Mouse (Mus musculus): Measurements from ENCODE around the gene Ssu72.

Gene Ssu72

DNA sequence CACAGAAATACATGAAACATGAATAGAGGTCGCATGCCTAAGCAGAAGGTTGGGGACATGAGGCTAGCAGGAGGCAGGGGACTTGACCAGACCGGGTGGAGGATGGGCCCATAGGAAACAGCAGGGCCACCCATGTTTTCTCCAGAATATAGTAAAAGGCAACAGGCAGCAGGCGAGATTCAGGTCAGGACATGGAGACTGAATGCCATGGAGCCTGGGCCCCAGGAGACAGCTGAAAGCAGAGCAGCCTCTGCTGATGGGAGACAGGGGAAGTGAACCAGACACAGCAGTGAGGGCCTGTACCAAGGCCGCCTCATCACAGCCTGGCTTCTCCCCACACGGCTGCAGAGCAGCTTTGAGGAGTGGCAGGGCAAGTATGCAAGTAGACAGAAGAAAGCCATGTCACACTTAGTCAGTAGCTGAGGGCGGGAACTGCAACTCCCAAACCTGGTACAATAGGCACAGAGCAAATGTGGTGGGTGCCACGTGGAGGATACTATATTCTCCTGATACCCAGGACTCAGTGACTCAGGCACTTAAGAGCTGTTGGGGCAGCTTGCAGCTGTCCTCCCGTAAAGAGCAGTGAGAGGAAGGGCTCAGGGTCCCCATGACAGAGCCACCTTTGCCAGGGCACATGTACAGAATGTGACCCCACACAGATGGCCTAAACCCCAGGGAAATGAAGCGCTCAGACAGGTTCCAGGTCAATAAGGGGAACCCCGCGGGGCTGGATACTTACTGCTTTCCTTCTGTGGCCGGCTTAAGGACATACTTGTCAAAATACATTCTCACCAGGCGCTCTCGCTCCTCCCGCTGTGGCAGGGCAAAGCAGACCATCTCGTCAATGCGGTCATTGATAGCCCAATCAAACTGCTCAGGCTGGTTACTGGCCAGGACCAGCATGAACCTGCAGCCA lies 42.2 kb downstream of the Ssu72 start:
- no peak for DNase-seq (ENCODE audit: low spot score in 2 of 2)

DNA sequence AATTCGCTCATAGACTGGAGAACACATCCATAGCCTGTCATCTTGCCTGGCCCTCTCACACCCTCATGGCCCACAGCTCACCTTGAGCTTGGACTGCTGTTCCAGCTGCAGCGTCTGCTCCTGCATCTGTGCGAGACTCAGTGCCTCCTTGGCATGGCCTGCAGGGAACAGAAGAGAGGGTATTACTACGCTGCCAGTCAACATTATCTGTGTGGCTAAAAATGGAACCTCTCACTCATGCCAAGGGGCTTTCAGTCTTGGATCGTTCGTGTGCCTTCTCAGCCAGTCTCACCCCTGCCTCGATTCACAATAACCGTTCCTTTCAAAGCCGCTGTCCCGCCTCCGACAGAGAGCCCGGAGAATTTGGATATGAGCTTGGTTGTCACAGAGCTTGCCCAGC lies 52.4 kb downstream of the Ssu72 start:
- DNase-seq (ENCODE audit: low spot score in 2 of 2): no peak

DNA sequence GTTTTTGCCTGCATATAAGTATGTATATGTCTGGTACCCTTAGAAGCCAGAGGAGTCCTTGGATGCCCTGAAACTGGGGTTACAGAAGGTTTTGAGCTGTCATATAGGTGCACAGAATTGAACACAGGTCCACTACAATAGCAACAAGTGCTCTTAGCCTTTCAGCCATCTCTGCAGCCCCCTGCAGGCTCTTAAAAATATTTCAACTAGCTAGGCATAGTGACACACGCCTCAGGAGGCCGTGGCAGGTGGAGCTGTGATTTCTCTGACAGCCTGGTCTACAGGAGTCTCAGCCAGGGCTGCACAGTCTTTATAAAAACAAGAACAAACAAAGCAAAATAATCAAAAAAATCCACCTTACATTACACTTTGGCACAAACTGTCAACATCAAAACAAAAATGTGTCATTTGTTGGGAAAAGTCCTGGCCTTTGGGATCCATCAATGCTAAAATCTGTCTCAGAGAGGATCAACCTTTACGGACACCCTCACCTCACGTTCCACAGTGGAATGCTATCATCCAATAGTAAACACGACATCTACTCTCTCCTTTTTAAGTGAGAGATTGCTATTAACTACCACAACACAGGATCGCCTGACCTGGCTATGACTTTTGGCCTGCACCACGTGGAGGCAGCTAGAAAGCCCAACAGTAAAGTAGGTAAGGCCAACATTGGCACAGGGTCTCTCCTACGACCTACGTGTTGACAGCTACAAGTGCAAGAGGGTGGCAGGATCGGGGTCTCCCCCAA lies 55.4 kb downstream of the Ssu72 start:
- DNase-seq (ENCODE audit: low spot score in 2 of 2): no peak

DNA sequence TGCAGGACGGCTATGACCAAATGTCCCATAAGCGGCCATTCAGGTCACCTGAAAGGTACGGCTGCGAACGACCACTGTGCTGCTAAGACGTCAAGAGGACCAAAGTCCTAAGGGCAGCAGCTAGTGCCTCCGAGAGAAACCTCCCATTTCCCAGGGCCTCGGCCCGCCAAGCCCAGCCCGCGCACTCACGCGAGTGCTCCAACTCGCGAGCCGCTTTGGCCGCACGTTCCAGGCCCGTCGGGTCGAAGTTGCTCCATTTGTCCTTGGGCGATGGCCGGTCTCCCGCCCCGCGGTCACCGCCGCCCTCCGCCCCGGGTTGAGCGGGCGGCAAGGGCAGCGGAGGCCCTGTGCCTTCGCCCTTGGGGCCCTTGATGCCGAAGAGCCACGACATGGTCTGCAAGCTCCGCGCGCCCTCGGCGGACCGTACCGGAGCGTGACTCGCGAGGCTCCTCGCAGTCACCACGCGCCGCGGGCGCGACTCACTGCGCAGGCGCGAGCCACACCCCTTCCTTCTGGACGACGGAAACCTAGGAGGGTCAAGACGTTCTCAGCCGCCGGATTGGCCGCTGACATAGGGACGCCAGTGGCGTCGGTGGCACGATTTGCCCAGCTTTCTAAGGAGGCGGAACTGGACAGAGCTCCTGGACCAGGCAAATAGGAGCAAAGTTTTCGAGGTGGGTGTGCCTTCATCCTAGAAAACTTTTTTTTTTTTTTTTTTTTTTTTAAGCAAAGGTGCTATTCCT lies 56.2 kb downstream of the Ssu72 start, which contains the start of gene Atad3a:
Gene Atad3a (minus strand): TSS at position 481 of the 743 bp plus-strand sequence.
- DNase-seq (ENCODE audit: low spot score in 2 of 2): peak; percentile 98 to 99

DNA sequence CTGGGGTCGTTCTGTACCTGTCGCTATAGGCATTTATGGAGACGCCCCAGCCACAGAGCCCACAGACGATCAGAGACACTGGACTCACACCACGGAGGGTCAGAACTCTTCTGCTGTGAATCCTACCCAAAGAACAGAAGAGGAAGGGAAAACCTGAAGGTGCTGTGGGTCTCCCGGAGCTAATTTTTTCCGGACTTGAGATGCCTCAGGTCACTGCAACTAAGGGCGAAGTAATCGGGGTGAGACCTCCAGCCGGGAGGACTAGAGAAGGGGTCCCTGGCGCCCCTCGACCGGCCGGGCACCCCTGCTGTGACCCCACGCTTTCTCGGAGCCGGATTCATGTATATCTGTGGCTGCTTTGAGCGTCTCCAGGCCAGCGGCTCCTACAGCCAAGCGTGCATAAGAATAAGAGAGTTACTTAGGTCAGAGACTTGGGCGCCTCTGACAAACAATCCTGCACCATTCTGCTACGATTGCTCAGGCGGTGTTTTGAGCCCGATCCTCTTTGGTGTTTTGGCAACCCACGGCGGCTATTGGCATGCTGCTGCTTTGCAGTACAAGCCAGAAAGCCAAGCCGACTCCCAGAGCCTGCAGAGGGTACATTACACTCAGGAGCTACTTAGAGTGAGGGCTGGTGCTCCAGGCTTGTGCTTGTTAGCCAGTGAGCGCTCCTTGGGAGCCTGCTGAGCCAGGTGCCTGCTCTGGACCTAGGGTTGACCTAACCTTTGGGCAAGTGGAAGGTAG lies 56.9 kb downstream of the Ssu72 start:
- no peak for DNase-seq (ENCODE audit: low spot score in 2 of 2)

DNA sequence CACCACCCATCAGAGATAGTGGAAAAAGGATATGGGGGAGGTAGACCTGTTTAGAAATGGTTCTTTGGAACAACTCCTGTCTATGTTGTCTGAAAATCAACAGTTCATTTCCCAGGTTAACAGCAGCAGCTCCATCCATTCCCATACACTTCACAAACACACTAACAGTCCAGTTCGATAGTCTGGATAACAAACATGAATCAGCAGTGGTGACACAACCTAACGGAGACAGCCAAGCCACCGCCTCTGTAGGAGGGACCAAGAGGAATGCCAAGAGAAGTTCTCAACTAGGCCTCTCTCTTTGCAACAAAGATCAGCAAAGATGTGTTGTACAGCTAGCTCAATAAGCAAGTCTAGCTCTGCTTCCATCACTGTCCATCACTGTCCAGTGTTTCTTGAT lies 57.8 kb downstream of the Ssu72 start:
- no peak for DNase-seq (ENCODE audit: low spot score in 2 of 2)

DNA sequence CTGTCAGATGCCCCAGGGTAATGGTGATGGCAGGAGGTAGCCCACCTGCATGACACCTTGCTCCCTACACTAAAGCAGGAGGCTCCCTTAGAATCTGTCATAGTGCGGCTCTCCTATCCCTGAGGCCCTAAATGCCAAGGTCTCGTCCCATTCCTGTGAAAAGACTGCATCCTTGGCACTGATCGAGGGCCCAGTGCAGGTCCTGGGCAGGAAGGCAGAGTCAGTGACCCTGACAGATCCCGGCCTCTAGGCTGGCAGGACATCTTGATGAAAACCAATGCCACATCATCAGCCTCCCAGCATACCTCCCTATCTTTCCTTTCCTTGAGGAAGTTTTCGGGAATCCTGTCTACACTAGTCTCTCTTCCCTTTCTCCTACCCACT lies 64.9 kb downstream of the Ssu72 start:
- DNase-seq (ENCODE audit: low spot score in 2 of 2): no peak

DNA sequence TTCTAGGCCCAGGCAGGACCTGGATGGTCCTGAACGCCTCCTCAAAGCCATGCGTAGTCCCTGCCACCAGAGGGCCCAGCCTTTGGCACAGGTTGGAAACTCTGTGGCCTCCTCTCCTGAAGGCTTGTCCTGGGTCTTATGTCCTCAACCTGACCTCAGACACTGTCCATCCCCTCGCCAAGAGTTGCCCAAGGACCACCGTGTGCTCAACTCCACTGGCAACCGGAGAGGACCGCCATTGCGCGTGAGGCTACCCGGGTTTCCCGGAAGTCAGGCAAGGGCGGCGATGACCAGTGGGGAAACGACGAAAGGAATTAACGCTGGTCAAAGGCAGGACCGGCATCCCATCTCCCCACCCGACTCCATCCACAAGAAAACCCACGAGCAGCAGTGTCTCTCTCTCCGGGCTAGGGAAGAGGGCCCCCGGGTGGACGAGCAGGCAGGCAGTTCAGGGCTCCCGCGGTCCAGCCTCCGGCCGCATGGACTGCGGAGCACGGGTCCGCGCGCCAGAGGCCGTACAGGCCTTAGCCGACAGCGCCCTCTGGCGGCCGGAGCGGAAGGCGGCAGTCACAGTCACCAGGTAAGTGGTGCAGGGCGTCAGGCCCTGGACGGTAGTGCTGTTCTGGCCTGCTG lies 65.4 kb downstream of the Ssu72 start:
- peak; percentile 89 to 92 for DNase-seq (ENCODE audit: low spot score in 2 of 2)

DNA sequence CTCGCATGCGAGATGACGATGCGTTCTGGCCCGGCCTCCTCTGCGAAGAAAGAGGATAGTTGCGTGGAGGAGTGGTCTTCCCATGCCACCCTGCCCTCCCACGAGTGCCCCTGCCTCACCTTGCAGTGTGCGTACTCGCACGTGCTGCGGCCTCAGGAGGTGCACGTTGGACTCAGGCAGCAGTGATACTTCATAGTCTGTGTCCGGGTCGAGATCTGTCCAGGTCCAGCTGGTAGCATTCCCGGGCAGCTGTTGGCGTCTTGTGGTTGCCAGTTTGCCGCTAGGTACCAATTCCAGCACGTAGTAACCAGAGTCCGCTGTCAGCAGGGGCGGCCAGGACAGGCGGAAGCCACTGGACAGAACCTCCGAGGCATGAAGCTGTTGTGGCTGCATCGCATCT lies 66.0 kb downstream of the Ssu72 start:
- DNase-seq (ENCODE audit: low spot score in 2 of 2): no peak

DNA sequence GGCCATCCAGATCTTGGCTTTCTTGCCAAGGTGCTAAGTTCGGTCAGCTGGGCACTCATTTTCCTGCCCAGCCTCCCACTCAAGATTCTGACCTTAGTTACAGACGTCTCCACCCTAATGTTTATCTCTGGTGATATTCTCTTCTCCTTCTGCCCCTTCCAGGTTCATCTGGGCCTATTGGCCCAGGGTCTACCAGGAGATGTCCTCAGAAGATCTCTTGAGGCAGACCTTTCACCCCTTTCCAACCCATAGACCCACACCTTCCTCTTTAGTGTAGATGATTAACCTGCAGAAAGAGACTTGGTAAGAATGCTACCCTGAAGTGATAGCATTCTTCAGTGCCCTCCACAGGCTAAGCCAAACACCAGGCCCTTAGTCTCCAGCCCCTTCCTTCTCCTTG lies 67.1 kb downstream of the Ssu72 start:
- DNase-seq (ENCODE audit: low spot score in 2 of 2): no peak

DNA sequence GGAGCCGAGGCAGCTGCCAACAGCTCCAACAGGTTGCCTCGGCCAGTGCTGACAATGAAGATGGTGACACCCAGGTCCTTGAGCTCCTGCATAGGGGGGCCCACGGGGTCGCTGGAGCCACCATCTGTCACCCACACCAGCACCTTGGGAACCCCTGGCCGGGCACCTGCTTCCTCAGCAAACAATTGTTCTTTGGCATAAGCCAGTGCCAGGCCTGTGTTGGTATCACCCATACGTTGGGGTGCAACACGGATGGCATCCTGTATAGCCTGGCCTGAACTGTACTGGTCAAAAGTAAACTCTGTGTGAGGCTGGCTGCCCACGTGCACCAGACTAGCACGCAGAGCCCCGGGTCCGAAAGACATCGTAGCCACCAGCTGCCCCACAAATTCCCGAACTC lies 68.2 kb downstream of the Ssu72 start:
- DNase-seq (ENCODE audit: low spot score in 2 of 2): peak in 1 of 2 experiments; percentile 41

DNA sequence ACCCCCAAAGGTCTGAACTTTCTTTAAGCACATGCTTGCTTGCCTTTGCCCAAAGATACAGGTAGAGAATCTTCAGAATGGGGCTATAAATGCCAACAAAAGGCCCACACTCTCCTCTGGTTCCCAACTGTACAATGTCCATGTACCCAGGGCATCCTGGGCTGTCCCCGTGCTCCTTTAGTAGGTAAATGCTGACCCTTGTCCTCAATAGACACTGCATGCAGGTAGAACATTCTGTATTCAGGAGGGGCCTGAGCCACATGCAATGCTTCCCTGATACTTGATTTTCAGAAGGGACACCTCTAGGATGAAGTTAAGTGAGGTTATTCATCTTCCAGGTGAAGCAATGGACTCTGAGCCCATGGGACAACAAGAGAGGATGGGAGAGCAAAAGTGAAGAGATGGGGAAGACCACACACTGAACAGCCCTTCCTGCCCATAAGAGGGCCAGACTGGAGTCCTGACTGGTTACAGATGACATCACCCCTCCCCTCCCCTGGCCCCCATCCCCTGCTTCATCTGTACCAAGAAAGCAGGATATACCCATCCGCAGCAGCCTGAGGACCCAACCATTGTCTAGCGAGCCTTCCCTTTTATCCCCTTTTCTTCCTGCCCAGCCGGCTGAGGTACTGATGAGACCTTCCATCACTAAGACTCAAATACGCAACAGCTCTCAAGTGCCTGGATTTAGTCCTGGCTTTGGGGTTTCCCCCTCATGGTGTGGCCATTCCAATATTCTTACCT lies 68.9 kb downstream of the Ssu72 start:
- peak in 1 of 2 experiments; percentile 21 for DNase-seq (ENCODE audit: low spot score in 2 of 2)

DNA sequence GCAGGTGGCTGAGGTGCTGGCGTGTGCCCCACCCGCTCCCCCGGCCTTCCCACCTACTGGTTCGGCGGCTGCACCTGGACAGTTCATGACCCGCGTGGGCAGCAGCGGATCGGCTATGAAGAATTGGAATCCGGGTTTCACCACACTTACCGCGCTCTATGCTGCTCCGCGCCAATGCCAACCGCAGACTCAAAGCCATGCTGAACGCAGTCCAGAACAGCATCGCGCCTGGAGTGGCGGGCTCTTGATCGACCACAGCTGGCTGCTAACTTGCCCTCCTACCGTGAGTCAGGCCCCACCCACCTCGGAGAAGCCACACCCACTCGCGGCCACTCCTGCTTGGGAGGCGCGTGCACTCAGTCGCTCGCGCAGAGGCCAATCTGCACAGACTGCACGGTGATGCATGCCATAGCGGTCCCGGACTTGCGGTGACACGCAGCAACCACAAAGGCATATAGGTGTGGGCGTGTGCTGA lies 69.7 kb downstream of the Ssu72 start, which contains the start of gene Vwa1:
Gene Vwa1 (minus strand): TSS at position 419 of the 475 bp plus-strand sequence.
- DNase-seq (ENCODE audit: low spot score in 2 of 2): peak; percentile 90 to 92

DNA sequence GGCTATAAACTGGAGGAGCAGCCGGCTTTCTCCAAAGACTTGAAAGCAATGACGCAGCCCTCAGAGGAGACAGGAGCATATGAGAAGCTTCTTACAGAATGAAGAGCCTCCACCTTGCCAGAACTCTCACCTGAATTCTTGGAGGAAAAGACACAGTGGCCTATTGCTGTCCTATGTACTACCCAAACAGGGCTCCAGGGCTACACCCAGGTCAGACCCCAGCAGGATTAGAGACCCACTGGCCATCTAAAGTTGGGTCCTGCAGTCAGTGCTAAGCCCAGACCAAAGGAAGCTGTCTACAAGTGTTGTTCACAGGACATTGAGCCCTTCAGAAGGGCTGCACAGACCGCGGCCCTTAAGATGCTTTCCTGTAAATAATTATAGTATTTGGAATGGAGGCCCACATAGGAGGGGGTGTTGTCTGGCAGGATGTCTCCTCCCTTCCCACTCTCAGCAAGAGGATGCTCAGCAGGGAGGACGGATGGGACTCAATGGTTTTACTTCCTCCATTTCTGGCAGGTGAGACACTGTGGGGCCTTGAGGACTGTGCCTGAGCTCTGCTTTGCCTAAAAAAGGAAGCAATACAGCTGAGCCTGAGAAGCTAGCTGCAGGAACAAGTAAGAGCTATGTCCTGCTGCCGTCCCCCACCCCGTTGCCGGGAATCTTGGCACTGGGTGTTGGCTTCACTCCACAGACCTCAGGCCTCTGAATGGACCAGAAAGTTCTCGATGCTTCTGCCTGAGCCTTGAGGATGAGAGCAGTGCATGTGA lies 70.6 kb downstream of the Ssu72 start:
- peak; percentile 79 to 85 for DNase-seq (ENCODE audit: low spot score in 2 of 2)

DNA sequence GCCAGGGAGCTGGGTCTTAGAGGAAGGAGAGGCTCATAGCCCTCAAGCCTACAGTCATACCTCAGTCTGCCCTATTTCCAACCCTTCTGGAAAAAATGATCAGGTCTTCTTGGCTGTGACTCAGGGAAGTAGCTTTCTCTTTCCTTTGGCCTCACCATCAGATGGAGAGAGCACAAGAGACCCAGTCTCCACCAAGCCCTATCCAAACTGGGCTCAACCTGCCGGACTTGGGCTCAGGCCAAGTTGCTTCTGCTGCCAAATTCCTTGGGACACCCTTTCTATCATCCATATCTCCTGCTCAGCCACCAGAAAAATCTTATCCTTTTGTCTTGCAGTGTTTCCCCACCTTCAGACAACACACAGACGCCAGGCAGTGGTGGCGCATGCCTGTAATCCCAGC lies 71.3 kb downstream of the Ssu72 start:
- DNase-seq (ENCODE audit: low spot score in 2 of 2): peak in 1 of 2 experiments; percentile 52

DNA sequence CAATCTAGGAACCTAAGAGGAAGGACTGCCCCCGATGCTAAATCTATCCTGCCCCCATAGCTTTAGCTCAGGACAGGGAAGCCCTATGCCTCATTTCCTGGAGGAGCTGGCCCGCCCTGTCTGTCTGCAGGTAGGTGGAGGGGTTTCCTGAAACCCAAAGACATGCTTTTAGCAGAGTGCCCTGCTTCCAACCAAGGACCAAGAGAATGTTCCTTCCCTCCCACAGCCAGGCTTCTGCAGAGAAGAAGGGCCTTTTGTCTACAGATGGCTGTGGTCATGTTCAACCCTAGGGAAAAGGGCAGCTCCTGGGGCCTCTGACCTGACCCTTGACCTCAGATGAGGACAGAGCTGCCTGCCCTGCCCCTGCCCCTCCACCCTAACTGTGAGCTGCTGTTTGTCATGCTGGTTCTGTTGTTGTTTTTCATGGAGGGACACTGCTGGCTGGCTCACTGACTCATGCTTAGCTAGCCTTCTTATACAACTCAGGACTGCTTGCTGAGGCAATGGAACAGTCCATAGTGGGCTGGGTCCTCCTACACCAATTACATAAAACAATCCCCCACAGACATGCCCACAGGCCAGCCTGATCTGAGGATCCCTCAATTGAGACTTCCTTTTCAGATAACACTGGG lies 72.2 kb downstream of the Ssu72 start:
- peak in 1 of 2 experiments; percentile 37 for DNase-seq (ENCODE audit: low spot score in 2 of 2)

DNA sequence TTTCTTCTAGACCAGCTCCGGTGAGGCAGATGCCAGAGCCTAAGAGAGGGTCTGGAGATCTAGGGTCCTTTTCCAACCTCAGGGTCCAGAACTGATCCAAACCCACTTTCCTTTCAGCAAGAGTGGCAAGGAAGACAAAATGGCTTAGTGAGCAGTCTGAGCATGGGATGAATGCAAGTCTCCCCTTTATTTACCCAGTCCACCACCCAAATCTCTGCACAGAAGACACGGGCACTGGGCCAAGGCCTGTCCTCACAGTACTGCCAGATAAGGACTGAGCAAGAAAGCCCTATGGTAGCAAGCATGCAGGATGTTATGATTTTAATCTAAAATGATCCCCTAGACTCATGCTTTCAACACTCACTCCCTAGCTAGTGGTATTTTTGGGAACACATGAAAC lies 73.2 kb downstream of the Ssu72 start:
- DNase-seq (ENCODE audit: low spot score in 2 of 2): no peak

DNA sequence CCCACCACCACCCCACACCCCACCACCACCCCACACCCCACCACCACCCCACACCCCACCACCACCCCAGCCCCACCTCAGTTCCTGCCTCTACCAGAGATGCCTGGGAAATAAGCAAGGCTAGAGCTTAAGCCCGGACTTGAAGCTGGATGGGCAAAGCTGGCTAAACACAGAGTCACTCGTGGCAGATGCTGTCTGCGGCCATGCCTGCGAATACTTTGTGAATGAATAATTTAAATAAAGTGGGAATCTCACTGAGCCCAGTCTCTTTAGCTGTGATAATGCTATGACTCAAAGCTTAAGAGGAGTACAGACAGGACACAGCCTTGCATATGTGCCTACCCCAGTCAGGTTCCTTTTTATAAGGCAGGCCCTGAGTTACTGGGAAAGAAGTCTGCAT lies 74.9 kb downstream of the Ssu72 start:
- DNase-seq (ENCODE audit: low spot score in 2 of 2): no peak

DNA sequence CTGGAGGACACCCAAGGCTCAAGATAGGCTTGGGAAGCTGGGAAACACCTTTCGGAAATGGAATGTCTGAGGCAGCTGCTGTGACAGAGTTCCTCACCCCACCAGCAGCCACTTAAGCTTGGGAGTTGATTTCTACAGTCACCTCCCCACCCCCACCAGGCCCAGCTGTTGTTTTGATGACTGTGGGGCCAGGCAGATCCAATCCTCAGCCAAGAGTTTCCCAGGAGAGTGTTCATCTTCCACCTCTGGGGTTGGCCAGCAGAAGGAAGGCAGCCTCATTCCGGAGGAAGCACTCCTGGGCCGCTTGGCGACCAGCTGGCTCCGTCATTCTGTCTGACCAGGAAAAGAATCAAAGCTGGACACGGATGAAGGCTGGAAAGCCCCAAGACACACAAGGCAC lies 76.3 kb downstream of the Ssu72 start:
- no peak for DNase-seq (ENCODE audit: low spot score in 2 of 2)
